Mouse (Mus musculus): ENCODE measurements at regions not wholly inside any gene's neighbourhood (a gene's known extent, or its start where the extent isn't known, plus 50 kb on each side); places are given as distances from the start of the nearest gene placed in this dataset.

DNA sequence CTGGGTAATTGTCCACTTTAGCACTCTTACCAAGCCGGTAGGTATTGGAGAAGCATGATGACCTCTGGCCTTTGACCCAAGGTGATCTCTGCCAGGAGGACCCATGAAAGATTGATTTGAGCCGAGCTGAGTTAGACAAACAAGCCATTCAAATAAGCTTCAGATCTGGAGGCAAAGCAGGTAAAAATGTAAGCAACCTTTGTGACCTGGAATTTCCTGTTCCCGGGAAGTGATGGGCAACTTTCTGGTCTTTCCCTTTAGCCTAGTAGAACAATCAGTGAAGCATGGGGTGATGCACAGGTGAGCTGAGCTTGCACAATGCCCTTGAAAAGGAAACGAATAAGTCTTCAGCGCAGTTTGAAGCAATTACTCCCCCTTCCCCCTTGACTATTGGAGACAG is 127.0 kb downstream of the Mycn start:
- no peak for DNase-seq (ENCODE audit: low read depth)

DNA sequence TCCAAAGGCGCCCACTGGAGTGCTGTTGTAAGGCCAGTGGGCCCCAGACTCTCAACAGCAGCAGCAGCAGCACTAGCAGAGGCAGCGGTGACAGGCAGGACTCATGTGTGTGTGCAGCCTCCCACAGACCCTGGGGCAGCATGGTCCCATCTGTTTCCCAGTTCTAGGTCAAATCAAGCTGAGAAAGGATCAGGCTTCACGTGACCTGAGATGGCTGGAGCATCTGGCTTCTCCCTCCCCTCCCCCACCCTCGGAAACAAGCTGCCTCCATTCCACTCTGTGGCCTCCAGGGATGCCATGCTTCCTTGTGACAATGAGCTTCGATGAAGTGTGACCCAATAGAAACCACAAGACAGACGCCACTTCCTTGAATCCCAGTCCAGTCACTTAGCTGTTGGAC is 128.8 kb downstream of the Mycn start:
- peak; percentile 80 for DNase-seq (ENCODE audit: low read depth)

More for the DNA sequence above, 127.0 kb downstream of the Mycn start:
- TF ChIP-seq CTCF (IDR thresholded peaks at IDR 0.05; ENCODE audit: borderline replicate concordance, extremely low read depth, insufficient read depth, insufficient read length): no peak
- TF ChIP-seq POLR2A (IDR thresholded peaks at IDR 0.05; ENCODE audit: borderline replicate concordance, extremely low read depth, insufficient read depth, insufficient read length, poor library complexity, severe bottlenecking): no peak

DNA sequence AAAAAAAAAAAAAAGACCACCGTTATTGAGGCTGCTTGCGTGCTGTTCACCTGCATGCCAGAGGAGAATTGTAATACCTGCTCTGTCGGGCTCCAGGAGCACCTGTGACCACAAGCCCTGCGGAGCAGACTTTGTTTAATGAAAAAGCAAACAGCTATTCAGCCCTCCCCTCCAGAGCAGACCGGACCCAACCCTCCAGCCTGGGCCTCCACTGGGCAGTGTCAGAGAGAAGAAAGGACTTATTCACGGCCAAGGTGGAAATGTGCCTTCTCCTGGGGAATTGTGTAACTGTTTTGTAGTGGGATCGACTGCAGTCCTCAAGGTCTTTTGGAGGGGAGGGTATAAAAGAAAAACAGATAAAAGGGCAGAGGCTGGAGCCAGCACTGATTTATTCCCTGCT is 130.8 kb downstream of the Mycn start:
- TF ChIP-seq CTCF (IDR thresholded peaks at IDR 0.05; ENCODE audit: borderline replicate concordance, extremely low read depth, insufficient read depth, insufficient read length) (no peak), POLR2A (IDR thresholded peaks at IDR 0.05; ENCODE audit: borderline replicate concordance, extremely low read depth, insufficient read depth, insufficient read length, poor library complexity, severe bottlenecking) (no peak)
- peak; percentile 50 for DNase-seq (ENCODE audit: low read depth)

More for the DNA sequence above, 128.8 kb downstream of the Mycn start:
- no peak for TF ChIP-seq CTCF (IDR thresholded peaks at IDR 0.05; ENCODE audit: borderline replicate concordance, extremely low read depth, insufficient read depth, insufficient read length)
- TF ChIP-seq POLR2A (IDR thresholded peaks at IDR 0.05; ENCODE audit: borderline replicate concordance, extremely low read depth, insufficient read depth, insufficient read length, poor library complexity, severe bottlenecking): no peak

DNA sequence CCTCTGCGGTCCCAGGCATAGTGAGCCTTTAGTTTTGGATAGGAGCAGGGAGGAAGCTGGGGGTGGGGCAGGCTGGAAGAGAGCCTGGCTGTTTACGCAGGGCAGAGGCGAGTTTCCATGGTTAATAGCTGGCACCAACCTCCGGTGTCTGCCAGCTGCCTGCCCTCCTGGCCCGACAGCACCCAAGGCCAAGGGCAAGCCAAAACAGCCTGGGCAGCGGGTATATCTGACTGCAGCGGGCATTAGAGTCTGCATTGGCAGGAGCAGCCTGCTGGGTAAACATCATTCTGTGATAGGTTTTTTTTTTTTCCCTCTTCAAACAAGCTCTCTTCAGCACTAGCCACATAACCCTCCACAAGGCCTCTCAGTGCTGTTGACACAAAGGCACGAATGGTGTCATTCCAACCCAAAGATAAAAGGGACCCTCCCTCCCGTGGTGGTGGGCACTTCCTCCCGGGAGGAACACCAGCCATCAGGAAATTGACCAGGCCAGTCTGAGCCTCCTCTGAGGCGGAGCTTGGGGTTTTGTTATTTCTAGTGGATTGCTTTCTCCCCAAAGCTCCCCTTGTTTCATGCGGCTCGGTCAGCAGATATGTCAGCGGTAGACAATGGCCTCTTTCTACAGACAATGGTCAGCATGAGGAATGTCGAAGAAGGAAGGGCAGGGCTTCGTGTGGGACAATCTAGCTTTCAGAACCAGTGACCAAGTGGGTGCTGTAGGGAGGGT is 131.4 kb downstream of the Mycn start:
- peak; percentile 91 for DNase-seq (ENCODE audit: low read depth)
- TF ChIP-seq CTCF (IDR thresholded peaks at IDR 0.05; ENCODE audit: borderline replicate concordance, extremely low read depth, insufficient read depth, insufficient read length) (no peak), POLR2A (IDR thresholded peaks at IDR 0.05; ENCODE audit: borderline replicate concordance, extremely low read depth, insufficient read depth, insufficient read length, poor library complexity, severe bottlenecking) (no peak)

DNA sequence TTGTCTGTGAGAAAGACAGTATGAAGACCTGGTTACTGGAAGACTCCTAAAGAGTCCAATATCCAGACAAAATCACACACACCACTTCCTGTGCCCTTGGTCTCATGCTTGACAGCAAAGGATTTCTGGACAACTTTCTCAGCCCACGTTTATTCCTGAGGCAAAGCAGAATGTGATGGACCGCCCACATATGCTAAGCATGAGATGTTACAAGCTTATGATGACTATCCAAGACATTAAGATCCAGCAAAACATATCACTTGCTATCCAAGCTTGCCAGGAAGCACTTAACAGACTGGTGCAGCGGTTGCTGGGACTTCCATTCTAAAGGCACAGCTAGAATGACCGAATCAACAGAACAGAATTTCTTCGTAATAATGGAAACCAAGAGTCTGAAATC is 133.6 kb downstream of the Mycn start:
- no peak for DNase-seq (ENCODE audit: low read depth)
- TF ChIP-seq CTCF (IDR thresholded peaks at IDR 0.05; ENCODE audit: borderline replicate concordance, extremely low read depth, insufficient read depth, insufficient read length) (no peak), POLR2A (IDR thresholded peaks at IDR 0.05; ENCODE audit: borderline replicate concordance, extremely low read depth, insufficient read depth, insufficient read length, poor library complexity, severe bottlenecking) (no peak)

DNA sequence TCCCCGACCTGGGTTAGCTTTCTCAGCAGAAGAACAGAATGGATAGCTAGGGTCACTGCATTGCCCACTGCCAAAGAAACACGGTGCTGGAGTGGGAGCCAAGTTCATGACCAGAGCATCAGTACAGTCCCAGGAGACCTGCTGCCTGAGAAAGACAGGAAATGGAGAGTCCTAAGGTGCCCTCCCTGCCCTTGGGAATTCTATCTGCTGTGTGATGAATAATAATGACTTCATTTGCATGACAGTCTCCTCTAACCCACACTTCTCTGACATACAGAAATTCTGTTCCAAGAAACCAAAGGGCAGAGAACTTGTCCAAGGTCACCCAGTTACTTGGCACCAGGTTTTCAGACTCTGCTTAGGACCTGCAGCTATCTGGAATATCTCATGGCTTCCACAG is 138.1 kb downstream of the Mycn start:
- TF ChIP-seq CTCF (IDR thresholded peaks at IDR 0.05; ENCODE audit: borderline replicate concordance, extremely low read depth, insufficient read depth, insufficient read length): no peak
- TF ChIP-seq POLR2A (IDR thresholded peaks at IDR 0.05; ENCODE audit: borderline replicate concordance, extremely low read depth, insufficient read depth, insufficient read length, poor library complexity, severe bottlenecking): no peak
- DNase-seq (ENCODE audit: low read depth): peak; percentile 30

DNA sequence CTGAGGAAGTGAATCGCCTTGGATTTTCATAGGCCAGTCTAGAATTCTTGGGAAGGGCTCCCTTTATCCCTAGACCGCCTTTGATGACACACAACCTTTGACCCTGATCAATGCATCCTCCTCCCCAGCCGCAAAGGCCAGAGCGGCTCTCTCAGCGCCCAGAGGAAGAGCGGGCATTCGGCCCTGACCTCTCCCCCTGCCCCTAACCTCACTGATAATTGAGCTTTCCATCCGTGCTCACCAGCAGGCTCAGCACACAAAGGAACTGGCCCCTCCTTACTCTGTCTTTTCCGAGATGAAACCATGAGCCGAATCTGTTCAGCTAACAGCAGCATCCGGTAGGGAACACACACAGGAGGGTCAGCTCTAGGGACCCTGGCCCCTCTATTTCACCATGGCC is 139.3 kb downstream of the Mycn start:
- no peak for DNase-seq (ENCODE audit: low read depth)
- no peak for TF ChIP-seq CTCF (IDR thresholded peaks at IDR 0.05; ENCODE audit: borderline replicate concordance, extremely low read depth, insufficient read depth, insufficient read length)

DNA sequence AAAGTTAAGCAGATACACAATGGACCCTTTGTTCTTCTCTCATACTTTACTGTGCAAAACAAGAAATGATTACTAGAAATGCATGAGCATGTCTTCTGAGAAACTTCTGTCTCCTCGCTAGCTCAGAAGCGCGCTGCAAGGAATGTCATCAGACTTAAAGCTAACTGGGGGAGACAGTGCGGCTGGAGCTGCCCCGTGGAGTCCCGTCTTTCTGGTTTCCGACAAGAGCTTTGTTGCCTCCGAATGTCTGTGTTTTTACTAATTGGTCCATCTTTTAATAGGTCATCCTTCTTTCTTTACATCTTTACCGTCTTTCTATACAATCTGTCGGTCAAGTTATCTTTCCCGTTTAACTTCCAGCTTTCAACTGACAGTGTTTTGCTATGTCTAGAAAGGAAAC is 140.0 kb downstream of the Mycn start:
- TF ChIP-seq POLR2A (IDR thresholded peaks at IDR 0.05; ENCODE audit: borderline replicate concordance, extremely low read depth, insufficient read depth, insufficient read length, poor library complexity, severe bottlenecking) (no peak), CTCF (IDR thresholded peaks at IDR 0.05; ENCODE audit: borderline replicate concordance, extremely low read depth, insufficient read depth, insufficient read length) (no peak)
- DNase-seq (ENCODE audit: low read depth): no peak

DNA sequence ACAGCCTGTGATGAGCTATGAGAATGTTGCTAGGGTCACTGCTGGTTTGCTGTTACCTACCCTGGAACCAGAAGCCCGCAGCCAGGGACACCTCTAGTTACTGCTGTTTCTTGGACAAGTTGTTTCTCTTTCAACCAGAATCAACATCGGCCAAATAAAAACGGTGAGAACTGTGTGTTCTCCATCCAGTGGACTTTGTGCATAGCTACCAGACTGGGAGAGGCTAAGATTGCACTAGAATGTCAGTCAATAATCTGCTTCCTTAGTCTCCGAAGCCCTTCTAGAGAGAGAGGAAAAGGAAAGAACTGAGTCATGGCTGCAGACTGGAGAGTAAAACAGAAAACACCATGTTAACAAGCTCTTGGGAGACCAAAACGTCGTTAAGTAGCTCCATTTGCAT is 141.6 kb downstream of the Mycn start:
- no peak for DNase-seq (ENCODE audit: low read depth)
- TF ChIP-seq POLR2A (IDR thresholded peaks at IDR 0.05; ENCODE audit: borderline replicate concordance, extremely low read depth, insufficient read depth, insufficient read length, poor library complexity, severe bottlenecking) (no peak), CTCF (IDR thresholded peaks at IDR 0.05; ENCODE audit: borderline replicate concordance, extremely low read depth, insufficient read depth, insufficient read length) (no peak)

DNA sequence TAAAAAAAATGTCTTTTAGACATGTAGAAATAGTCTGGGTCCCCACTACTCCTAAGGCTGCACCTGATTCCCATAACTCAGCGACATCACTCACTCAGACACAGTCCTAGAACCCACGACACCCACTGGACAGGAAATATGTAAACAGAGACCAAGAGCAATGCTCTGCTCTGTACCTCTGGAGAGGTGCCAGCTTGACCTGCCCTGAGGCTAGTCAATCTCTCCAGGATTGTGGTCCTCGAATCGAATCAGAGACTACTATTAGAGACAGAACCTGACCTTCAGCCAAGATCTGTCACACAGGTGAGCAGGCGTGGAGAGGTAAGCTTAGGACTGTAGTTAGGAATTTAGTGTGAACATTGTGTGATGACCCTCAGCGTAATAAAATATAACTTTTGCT is 152.7 kb downstream of the Mycn start:
- DNase-seq (ENCODE audit: low read depth): no peak
- TF ChIP-seq CTCF (IDR thresholded peaks at IDR 0.05; ENCODE audit: borderline replicate concordance, extremely low read depth, insufficient read depth, insufficient read length) (no peak), POLR2A (IDR thresholded peaks at IDR 0.05; ENCODE audit: borderline replicate concordance, extremely low read depth, insufficient read depth, insufficient read length, poor library complexity, severe bottlenecking) (no peak)

DNA sequence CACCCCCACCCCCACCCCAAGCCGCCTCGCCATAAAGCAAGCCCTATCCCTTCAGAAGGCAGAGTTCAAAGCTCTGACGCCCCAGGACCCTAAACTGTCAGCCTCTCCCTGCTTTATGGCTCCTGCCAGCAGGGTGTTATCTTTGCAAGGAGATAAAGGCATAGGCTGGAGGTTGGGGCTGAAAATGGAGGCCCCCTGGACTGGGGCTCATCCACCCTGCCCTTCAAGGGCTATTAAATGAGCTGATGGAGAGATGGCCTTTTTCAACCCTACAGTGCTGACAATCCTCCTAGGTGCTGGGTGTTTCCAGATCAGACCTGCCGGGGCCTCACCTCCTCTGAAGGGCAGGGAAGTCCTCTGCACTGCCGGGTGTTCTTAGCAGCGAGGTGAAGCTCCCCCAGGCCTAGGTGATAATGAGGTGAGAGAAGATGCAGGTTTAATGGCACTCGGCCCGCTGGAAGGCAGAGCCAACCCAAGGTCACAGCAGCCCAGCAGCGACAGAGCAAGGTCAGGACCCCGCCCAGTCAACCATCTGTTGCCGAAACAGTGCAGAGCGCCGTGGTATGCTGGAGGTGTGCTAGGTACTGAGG is 153.4 kb downstream of the Mycn start:
- no peak for DNase-seq (ENCODE audit: low read depth)
- TF ChIP-seq CTCF (IDR thresholded peaks at IDR 0.05; ENCODE audit: borderline replicate concordance, extremely low read depth, insufficient read depth, insufficient read length) (no peak), POLR2A (IDR thresholded peaks at IDR 0.05; ENCODE audit: borderline replicate concordance, extremely low read depth, insufficient read depth, insufficient read length, poor library complexity, severe bottlenecking) (no peak)

DNA sequence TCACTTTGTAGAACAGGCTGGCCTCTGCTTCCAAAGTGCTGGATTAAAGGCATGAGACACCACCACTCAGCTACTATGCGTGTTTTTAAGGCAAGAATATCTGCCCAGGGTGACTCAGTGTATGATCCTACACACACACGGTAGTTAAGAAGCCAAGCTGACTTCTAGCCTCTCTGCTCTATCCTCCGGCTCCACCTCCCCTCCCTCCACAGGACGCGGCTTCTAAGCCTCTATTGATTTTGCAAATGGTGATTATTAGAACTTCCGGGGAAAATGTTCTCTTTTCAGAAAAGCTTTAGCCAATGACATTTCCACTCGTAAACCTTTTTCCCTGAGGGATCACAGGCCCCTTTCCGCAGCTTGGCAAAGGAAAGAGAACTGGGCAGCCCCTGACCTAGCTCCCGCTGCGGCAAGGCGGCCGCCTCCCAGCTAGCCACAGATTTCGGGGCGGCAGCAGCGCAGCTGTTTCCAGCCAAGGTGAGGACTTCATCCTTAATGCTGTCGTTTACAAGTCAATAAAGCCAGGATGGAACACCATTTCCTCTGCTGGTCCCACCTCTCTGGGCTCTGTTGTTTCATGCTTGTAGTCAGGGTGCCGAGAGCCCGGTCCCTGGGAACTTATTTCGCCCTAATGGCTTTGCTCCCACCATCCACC is 154.0 kb downstream of the Mycn start:
- peak; percentile 30 for DNase-seq (ENCODE audit: low read depth)
- TF ChIP-seq CTCF (IDR thresholded peaks at IDR 0.05; ENCODE audit: borderline replicate concordance, extremely low read depth, insufficient read depth, insufficient read length) (no peak), POLR2A (IDR thresholded peaks at IDR 0.05; ENCODE audit: borderline replicate concordance, extremely low read depth, insufficient read depth, insufficient read length, poor library complexity, severe bottlenecking) (no peak)

All from brain, embryonic 14.5 days (tissue).